Mouse (Mus musculus): ENCODE results near the gene Tshz3. TPM values are rescaled to one million over a fixed set of nuclear protein-coding genes. Genes with fewer than 3 reads are reported as not detected.

Gene Tshz3
- polyA plus RNA-seq, 1 experiment from 2014 or later, result 11.3 TPM

- Histone ChIP-seq H3K36me3 (ENCODE audit: poor library complexity, severe bottlenecking) (no peaks in the 10 kb centered on the region), H3K27me3 (peaks cover 50% of the 10 kb centered on the region), H3K4me1 (peaks cover 17% of the 10 kb centered on the region), H3K27ac (no peak overlapping the region), H3K4me2 (no peak overlapping the region), H3K9me3 (replicated peaks) (no peaks in the 10 kb centered on the region), H3K4me3 (no peak overlapping the region), H3K9ac (no peak overlapping the region)
- ATAC-seq, result no peak
- WGBS, result 100% methylated on average over 1 of the region's 1 CpGs
These were observed 10.4 kb upstream of the Tshz3 start for GRCm38 (mm10) chr7:36687508-36687907.

GRCm38 (mm10) chr7:36689049-36689793, 8.7 kb upstream of the Tshz3 start:
- Histone ChIP-seq H3K9ac (no peak overlapping the region), H3K36me3 (ENCODE audit: poor library complexity, severe bottlenecking) (no peaks in the 10 kb centered on the region), H3K27ac (no peak overlapping the region), H3K4me2 (no peak overlapping the region), H3K9me3 (replicated peaks) (no peaks in the 10 kb centered on the region), H3K4me3 (no peak overlapping the region), H3K27me3 (peaks cover 67% of the 10 kb centered on the region), H3K4me1 (peaks cover 17% of the 10 kb centered on the region)
- WGBS, result 71% methylated on average over 7 of the region's 7 CpGs
- no peak for ATAC-seq

- Histone ChIP-seq H3K27me3 (peaks cover 81% of the 10 kb centered on the region), H3K27ac (no peak overlapping the region), H3K36me3 (ENCODE audit: poor library complexity, severe bottlenecking) (no peaks in the 10 kb centered on the region), H3K4me2 (peak overlapping the region; percentile 33), H3K4me1 (peaks cover 25% of the 10 kb centered on the region), H3K4me3 (0 out of 2 replicates have a peak overlapping the region, but pooled peaks have one; percentile 4), H3K9me3 (replicated peaks) (no peaks in the 10 kb centered on the region), H3K9ac (no peak overlapping the region)
- peak; percentile 72 for ATAC-seq
- WGBS, result under 1% methylated on average over 19 of the region's 19 CpGs
These were observed 7.4 kb upstream of the Tshz3 start for GRCm38 (mm10) chr7:36690551-36690950.

- ATAC-seq, result no peak
- H3K27ac ChIP-seq, result no peak overlapping the region
- peaks cover 31% of the 10 kb centered on the region for H3K4me1 ChIP-seq
- H3K27me3 ChIP-seq, result peaks cover 81% of the 10 kb centered on the region
- H3K9me3 ChIP-seq (replicated peaks), result no peaks in the 10 kb centered on the region
- peak overlapping the region; percentile 5; the same call in 1 of the 2 replicates for H3K4me2 ChIP-seq
- no peak overlapping the region for H3K9ac ChIP-seq
- no peak overlapping the region for H3K4me3 ChIP-seq
- WGBS, result 1% methylated on average over 14 of the region's 14 CpGs
- H3K36me3 ChIP-seq (ENCODE audit: poor library complexity, severe bottlenecking), result no peaks in the 10 kb centered on the region
These were observed 6.3 kb upstream of the Tshz3 start for GRCm38 (mm10) chr7:36691617-36692016.

- H3K4me2 ChIP-seq, result no peak overlapping the region
- no peak for ATAC-seq
- 5% methylated on average over 5 of the region's 5 CpGs for WGBS
- peaks cover 37% of the 10 kb centered on the region for H3K4me1 ChIP-seq
- H3K27me3 ChIP-seq, result peaks cover 81% of the 10 kb centered on the region
- H3K27ac ChIP-seq, result no peak overlapping the region
- H3K36me3 ChIP-seq (ENCODE audit: poor library complexity, severe bottlenecking), result no peaks in the 10 kb centered on the region
- no peaks in the 10 kb centered on the region for H3K9me3 ChIP-seq (replicated peaks)
- no peak overlapping the region for H3K4me3 ChIP-seq
- H3K9ac ChIP-seq, result no peak overlapping the region
These were observed 5.5 kb upstream of the Tshz3 start for GRCm38 (mm10) chr7:36692381-36692780.

GRCm38 (mm10) chr7:36693081-36693480, 4.8 kb upstream of the Tshz3 start:
- H3K4me3 ChIP-seq, result no peak overlapping the region
- no peak overlapping the region for H3K9ac ChIP-seq
- H3K27me3 ChIP-seq, result peaks cover 79% of the 10 kb centered on the region
- 17% methylated on average over 3 of the region's 3 CpGs for WGBS
- no peak overlapping the region for H3K4me2 ChIP-seq
- no peak for ATAC-seq
- no peaks in the 10 kb centered on the region for H3K36me3 ChIP-seq (ENCODE audit: poor library complexity, severe bottlenecking)
- H3K27ac ChIP-seq, result no peak overlapping the region
- peaks cover 37% of the 10 kb centered on the region for H3K4me1 ChIP-seq
- no peaks in the 10 kb centered on the region for H3K9me3 ChIP-seq (replicated peaks)

- Histone ChIP-seq H3K27ac (no peak overlapping the region), H3K4me1 (peaks cover 49% of the 10 kb centered on the region), H3K9ac (no peak overlapping the region), H3K4me2 (peak overlapping the region; percentile 96), H3K4me3 (peak overlapping the region; percentile 81), H3K36me3 (ENCODE audit: poor library complexity, severe bottlenecking) (no peaks in the 10 kb centered on the region), H3K27me3 (peaks cover 69% of the 10 kb centered on the region), H3K9me3 (replicated peaks) (no peaks in the 10 kb centered on the region)
- no peak for ATAC-seq
- WGBS, result 7% methylated on average over 7 of the region's 7 CpGs
These were observed 3.2 kb upstream of the Tshz3 start for GRCm38 (mm10) chr7:36694642-36695191.

- H3K9ac ChIP-seq, result peak overlapping the region; percentile 76
- H3K4me3 ChIP-seq, result peak overlapping the region; percentile 81
- no peaks in the 10 kb centered on the region for H3K36me3 ChIP-seq (ENCODE audit: poor library complexity, severe bottlenecking)
- no peaks in the 10 kb centered on the region for H3K9me3 ChIP-seq (replicated peaks)
- 1% methylated on average over 25 of the region's 25 CpGs for WGBS
- H3K4me1 ChIP-seq, result peaks cover 52% of the 10 kb centered on the region
- no peak overlapping the region for H3K27ac ChIP-seq
- no peak for ATAC-seq
- peak overlapping the region; percentile 96 for H3K4me2 ChIP-seq
- H3K27me3 ChIP-seq, result peaks cover 63% of the 10 kb centered on the region
These were observed 2.6 kb upstream of the Tshz3 start for GRCm38 (mm10) chr7:36695276-36695675.

- ATAC-seq, result no peak
- WGBS, result under 1% methylated on average over 40 of the region's 42 CpGs
- H3K27me3 ChIP-seq, result peaks cover 58% of the 10 kb centered on the region
- no peaks in the 10 kb centered on the region for H3K9me3 ChIP-seq (replicated peaks)
- H3K36me3 ChIP-seq (ENCODE audit: poor library complexity, severe bottlenecking), result no peaks in the 10 kb centered on the region
- peak overlapping the region; percentile 81 for H3K4me3 ChIP-seq
- H3K4me1 ChIP-seq, result peaks cover 50% of the 10 kb centered on the region
- H3K9ac ChIP-seq, result peak overlapping the region; percentile 76
- H3K4me2 ChIP-seq, result peak overlapping the region; percentile 96
- H3K27ac ChIP-seq, result no peak overlapping the region
These were observed 2.1 kb upstream of the Tshz3 start for GRCm38 (mm10) chr7:36695791-36696241.

- Histone ChIP-seq H3K9me3 (replicated peaks) (no peaks in the 10 kb centered on the region), H3K27me3 (peaks cover 50% of the 10 kb centered on the region), H3K27ac (peak overlapping the region; percentile 84), H3K4me2 (peak overlapping the region; percentile 96), H3K36me3 (ENCODE audit: poor library complexity, severe bottlenecking) (no peaks in the 10 kb centered on the region), H3K4me1 (peaks cover 48% of the 10 kb centered on the region), H3K9ac (peak overlapping the region; percentile 76), H3K4me3 (peak overlapping the region; percentile 81)
- peak; percentile 44 for ATAC-seq
- WGBS, result 0% methylated on average over 59 of the region's 62 CpGs
These were observed 1.4 kb upstream of the Tshz3 start for GRCm38 (mm10) chr7:36696406-36697117.

- no peaks in the 10 kb centered on the region for H3K9me3 ChIP-seq (replicated peaks)
- H3K4me2 ChIP-seq, result peak overlapping the region; percentile 96
- H3K9ac ChIP-seq, result peak overlapping the region; percentile 76
- peaks cover 43% of the 10 kb centered on the region for H3K27me3 ChIP-seq
- peaks cover 44% of the 10 kb centered on the region for H3K4me1 ChIP-seq
- H3K36me3 ChIP-seq (ENCODE audit: poor library complexity, severe bottlenecking), result no peaks in the 10 kb centered on the region
- H3K4me3 ChIP-seq, result peak overlapping the region; percentile 81
- peak overlapping the region; percentile 84 for H3K27ac ChIP-seq
- ATAC-seq, result peak; percentile 62
- under 1% methylated on average over 22 of the region's 62 CpGs for WGBS
These were observed 631 bp upstream of the Tshz3 start for GRCm38 (mm10) chr7:36697118-36697855.

Measured in forebrain, embryonic 13.5 days (tissue).